Mouse (Mus musculus) inflammation-experienced regulatory T-cells, adult 16 weeks (primary cell): ENCODE measurements around the gene Vmn1r142. TPM values are rescaled to one million over a fixed set of nuclear protein-coding genes. Genes with fewer than 3 reads are reported as not detected.

Experiments used
- polyA plus RNA-seq: library from polyadenylated mRNA; unstranded; fragments of 100-300 nt; shearing (Covaris generic); gene quantifications from one replicate; pipeline ENCODE4 v1.2.1, GENCODE M21; 2017

Vmn1r142 gene
- polyA plus RNA-seq, result not detected

GRCm38 (mm10) chr7:22163935-22164334 lies at the start of gene Vmn1r142:
Gene Vmn1r142, minus strand, starts transcription at chr7:22164035.

DNA sequence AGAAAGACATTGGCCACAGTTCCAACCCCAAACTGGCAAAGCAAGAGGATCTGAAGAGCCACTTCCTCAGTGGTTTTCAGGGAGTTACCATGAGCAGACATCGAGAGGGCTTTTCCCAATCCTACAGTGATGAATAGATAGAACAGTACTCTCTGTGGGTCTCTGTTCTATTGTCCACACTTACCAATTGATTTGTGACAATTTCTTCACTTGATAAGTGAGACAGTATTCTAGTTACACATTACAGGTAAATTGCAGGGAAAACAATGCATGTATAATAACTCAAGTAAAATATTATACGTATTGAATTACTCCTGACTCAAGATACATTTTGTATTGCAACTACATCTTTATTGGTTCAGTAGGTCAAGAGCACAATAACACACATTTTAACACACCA lies 37.3 kb upstream of the Vmn1r142 start, which contains the start of gene Gm8653:
TSS of gene Gm8653 (minus strand) at position 101 of the 400 bp plus-strand sequence.

DNA sequence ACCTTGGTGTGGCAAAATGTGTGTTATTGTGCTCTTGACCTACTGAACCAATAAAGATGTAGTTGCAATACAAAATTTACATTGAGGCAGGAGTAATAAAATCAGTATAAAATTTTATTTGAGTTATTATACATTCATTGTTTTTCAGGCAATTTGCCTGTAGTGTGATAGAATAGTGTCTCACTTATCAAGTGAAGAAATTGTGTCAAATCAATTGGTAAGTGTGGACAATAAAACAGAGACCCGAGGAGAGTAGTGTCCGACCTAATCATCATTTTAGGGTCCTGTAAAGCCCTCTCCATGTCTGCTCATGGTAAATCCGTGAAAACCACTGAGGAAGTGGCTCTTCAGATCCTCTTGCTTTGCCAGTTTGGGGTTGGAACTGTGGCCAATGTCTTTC lies 25.2 kb upstream of the Vmn1r142 start, which contains the start of gene Vmn1r143:
TSS of gene Vmn1r143 (plus strand) at position 301 of the 400 bp plus-strand sequence.

DNA sequence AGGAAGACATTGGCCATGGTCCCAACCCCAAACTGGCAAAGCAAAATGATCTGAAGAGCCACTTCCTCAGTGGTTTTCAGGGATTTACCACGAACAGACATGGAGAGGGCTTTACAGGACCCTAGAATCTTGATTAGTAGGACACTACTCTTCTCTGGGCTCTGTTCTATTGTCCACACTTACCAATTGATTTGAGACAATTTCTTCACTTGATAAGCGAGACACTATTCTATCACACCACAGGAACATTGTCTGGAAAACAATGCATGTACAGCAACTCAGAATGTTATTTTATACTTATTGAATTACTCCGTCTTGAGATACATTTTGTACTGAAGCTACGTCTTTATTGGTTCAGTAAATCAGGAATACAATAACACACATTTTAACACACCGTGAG lies 29.2 kb downstream of the Vmn1r142 start, which contains the start of gene Gm10666:
TSS of gene Gm10666 (minus strand) at position 101 of the 400 bp plus-strand sequence.

GRCm38 (mm10) chr7:22118145-22118544 lies 45.7 kb downstream of the Vmn1r142 start, which contains the start of gene Gm16451:
Gene Gm16451, minus strand, starts transcription at chr7:22118245.

Other genes starting within 250 kb of the Vmn1r142 start
- gene Gm5891, start 242.7 kb downstream of the Vmn1r142 start, polyA plus RNA-seq, result not detected
- not detected for gene Vmn1r137, start 169.4 kb downstream of the Vmn1r142 start, polyA plus RNA-seq
- gene Vmn1r138, start 135.1 kb downstream of the Vmn1r142 start, polyA plus RNA-seq, result not detected
- gene Gm6176, start 107.7 kb downstream of the Vmn1r142 start, polyA plus RNA-seq, result not detected
- gene Vmn1r139, start 95.0 kb downstream of the Vmn1r142 start, polyA plus RNA-seq, result not detected
- not detected for gene Gm16451, start 45.8 kb downstream of the Vmn1r142 start, polyA plus RNA-seq
- gene Gm10666, start 29.3 kb downstream of the Vmn1r142 start, polyA plus RNA-seq, result not detected
- not detected for gene Vmn1r143, start 25.3 kb upstream of the Vmn1r142 start, polyA plus RNA-seq
- gene Gm8653, start 37.2 kb upstream of the Vmn1r142 start, polyA plus RNA-seq, result not detected
- not detected for gene Gm8453, start 65.4 kb upstream of the Vmn1r142 start, polyA plus RNA-seq
- not detected for gene Gm4187, start 165.7 kb upstream of the Vmn1r142 start, polyA plus RNA-seq
- not detected for gene Gm8660, start 207.0 kb upstream of the Vmn1r142 start, polyA plus RNA-seq
- not detected for gene Vmn1r148, start 249.5 kb upstream of the Vmn1r142 start, polyA plus RNA-seq